Mouse (Mus musculus) midbrain, embryonic 12.5 days (tissue): ENCODE measurements around the gene Trabd. TPM values are rescaled to one million over a fixed set of nuclear protein-coding genes. Genes with fewer than 3 reads are reported as not detected.

ENCODE experiments used
- ATAC-seq: fragments of 200-750 bp; cut with Nextera tagmentation; 2 replicates; pipeline ENCODE4 v1.8.0; 2017; ENCODE audit warnings: low read depth, moderate TSS enrichment, moderate library complexity; ENCODE audit not compliant: low FRiP score
- H3K27ac ChIP-seq: fragments of 300-500 bp; sonication (generic); replicated peaks from 2 replicates; pipeline ENCODE4 v1.5.1; 2016; ENCODE audit warnings: mild to moderate bottlenecking
- H3K27me3 ChIP-seq: fragments of 300-500 bp; sonication (generic); 2 replicates; pipeline ENCODE4 v1.6.1; 2016; ENCODE audit warnings: mild to moderate bottlenecking
- H3K36me3 ChIP-seq: fragments of 300-500 bp; sonication (generic); 2 replicates; pipeline ENCODE4 v1.6.1; 2016
- H3K4me1 ChIP-seq: fragments of 300-500 bp; sonication (generic); 2 replicates; pipeline ENCODE4 v1.6.1; 2016
- H3K4me2 ChIP-seq: fragments of 300-500 bp; sonication (generic); replicated peaks from 2 replicates; pipeline ENCODE4 v1.6.1; 2016; ENCODE audit warnings: mild to moderate bottlenecking, moderate library complexity
- H3K4me3 ChIP-seq: fragments of 300-500 bp; sonication (generic); 2 replicates; pipeline ENCODE4 v1.5.1; 2016; ENCODE audit warnings: mild to moderate bottlenecking
- H3K9ac ChIP-seq: fragments of 300-500 bp; sonication (generic); replicated peaks from 2 replicates; pipeline ENCODE4 v1.6.1; 2016; ENCODE audit warnings: mild to moderate bottlenecking, moderate library complexity
- H3K9me3 ChIP-seq: fragments of 300-500 bp; sonication (generic); 2 replicates; pipeline ENCODE4 v1.6.1; 2016; ENCODE audit warnings: mild to moderate bottlenecking
- WGBS: fragments of 180-500 bp; shearing (Covaris S2); methylation state at CpG from one replicate; pipeline ENCODE4 v1.1.7; 2016; 5-methylcytosine and 5-hydroxymethylcytosine counted together
- polyA plus RNA-seq: library from polyadenylated mRNA; unstranded; fragments of >200 nt; fragmentation: Nextera tagmentation; extraction: Ambion mirVana; gene quantifications from 2 replicates; pipeline ENCODE4 v1.2.1, GENCODE M21; 2016

Gene Trabd
- 47.9 and 49.2 TPM in 2 replicates for polyA plus RNA-seq

- H3K4me1 ChIP-seq = peaks cover 34% of the 10 kb centered on the region
- no peaks in the 10 kb centered on the region for H3K9me3 ChIP-seq
- H3K4me2 ChIP-seq = peak within 1 kb of the TSS; percentile 82
- peak within 1 kb of the TSS; percentile 93 for H3K9ac ChIP-seq
- H3K36me3 ChIP-seq = 0 out of 2 replicates have a peak, but pooled peaks cover 4% of the 10 kb centered on the region
- 24% methylated on average over 11 of the region's 11 CpGs for WGBS
- no peak for ATAC-seq
- H3K27ac ChIP-seq = peak within 1 kb of the TSS; percentile 83
- H3K4me3 ChIP-seq = peak within 1 kb of the TSS; percentile 84
- H3K27me3 ChIP-seq = peaks cover 10% of the 10 kb centered on the region
Observed at GRCm38 (mm10) chr15:89074613-89075477, at the start of gene Trabd. TSS of gene Trabd (plus strand) at chr15:89075124.

DNA sequence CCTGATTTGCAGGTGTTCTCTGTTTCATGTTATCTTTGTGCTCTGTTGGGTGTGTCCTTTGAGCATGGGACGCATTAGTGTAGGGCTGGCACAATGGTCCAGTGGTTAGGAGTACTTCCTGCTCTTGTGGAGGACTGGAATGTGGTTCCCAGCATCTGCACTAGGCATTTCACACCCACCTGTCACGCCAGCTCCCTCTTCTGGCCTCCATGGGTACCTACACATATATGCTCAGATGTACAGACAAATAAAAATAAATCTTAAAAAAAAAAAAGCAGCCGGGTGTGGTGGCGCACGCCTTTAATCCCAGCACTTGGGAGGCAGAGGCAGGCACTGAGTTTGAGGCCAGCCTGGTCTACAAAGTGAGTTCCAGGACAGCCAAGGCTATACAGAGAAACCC lies 30.5 kb upstream of the Trabd start:
- Histone ChIP-seq H3K4me3 (no peak overlapping the region), H3K9me3 (peaks cover 4% of the 10 kb centered on the region; the same call in 1 of the 2 replicates), H3K27ac (no peak overlapping the region), H3K36me3 (no peaks in the 10 kb centered on the region), H3K4me2 (no peak overlapping the region), H3K27me3 (no peaks in the 10 kb centered on the region), H3K4me1 (no peaks in the 10 kb centered on the region), H3K9ac (no peak overlapping the region)
- ATAC-seq = no peak
- 76% methylated on average over 5 of the region's 5 CpGs for WGBS

GRCm38 (mm10) chr15:89046356-89046755 lies 28.6 kb upstream of the Trabd start:
- Histone ChIP-seq H3K4me2 (no peak overlapping the region), H3K9me3 (peaks cover 4% of the 10 kb centered on the region; the same call in 1 of the 2 replicates), H3K4me3 (no peak overlapping the region), H3K27ac (no peak overlapping the region), H3K9ac (no peak overlapping the region), H3K4me1 (no peaks in the 10 kb centered on the region), H3K27me3 (no peaks in the 10 kb centered on the region), H3K36me3 (no peaks in the 10 kb centered on the region)
- WGBS = 82% methylated on average over 4 of the region's 4 CpGs
- ATAC-seq = no peak

- Histone ChIP-seq H3K4me1 (peaks cover 8% of the 10 kb centered on the region; the same call in 1 of the 2 replicates), H3K9ac (no peak overlapping the region), H3K9me3 (no peaks in the 10 kb centered on the region), H3K4me3 (no peak overlapping the region), H3K27ac (no peak overlapping the region), H3K27me3 (peaks cover 32% of the 10 kb centered on the region), H3K36me3 (no peaks in the 10 kb centered on the region), H3K4me2 (no peak overlapping the region)
- WGBS = 90% methylated on average over 7 of the region's 7 CpGs
- no peak for ATAC-seq
Observed at GRCm38 (mm10) chr15:89054666-89055065, 20.3 kb upstream of the Trabd start.

- 30% methylated on average over 6 of the region's 6 CpGs for WGBS
- no peak for ATAC-seq
- Histone ChIP-seq H3K9me3 (no peaks in the 10 kb centered on the region), H3K27ac (no peak overlapping the region), H3K4me2 (peak overlapping the region; percentile 92), H3K9ac (no peak overlapping the region), H3K36me3 (no peaks in the 10 kb centered on the region), H3K4me3 (peak overlapping the region; percentile 72; the same call in 1 of the 2 replicates), H3K4me1 (peaks cover 12% of the 10 kb centered on the region), H3K27me3 (peaks cover 64% of the 10 kb centered on the region)
Observed at GRCm38 (mm10) chr15:89058736-89059135, 16.2 kb upstream of the Trabd start.

DNA sequence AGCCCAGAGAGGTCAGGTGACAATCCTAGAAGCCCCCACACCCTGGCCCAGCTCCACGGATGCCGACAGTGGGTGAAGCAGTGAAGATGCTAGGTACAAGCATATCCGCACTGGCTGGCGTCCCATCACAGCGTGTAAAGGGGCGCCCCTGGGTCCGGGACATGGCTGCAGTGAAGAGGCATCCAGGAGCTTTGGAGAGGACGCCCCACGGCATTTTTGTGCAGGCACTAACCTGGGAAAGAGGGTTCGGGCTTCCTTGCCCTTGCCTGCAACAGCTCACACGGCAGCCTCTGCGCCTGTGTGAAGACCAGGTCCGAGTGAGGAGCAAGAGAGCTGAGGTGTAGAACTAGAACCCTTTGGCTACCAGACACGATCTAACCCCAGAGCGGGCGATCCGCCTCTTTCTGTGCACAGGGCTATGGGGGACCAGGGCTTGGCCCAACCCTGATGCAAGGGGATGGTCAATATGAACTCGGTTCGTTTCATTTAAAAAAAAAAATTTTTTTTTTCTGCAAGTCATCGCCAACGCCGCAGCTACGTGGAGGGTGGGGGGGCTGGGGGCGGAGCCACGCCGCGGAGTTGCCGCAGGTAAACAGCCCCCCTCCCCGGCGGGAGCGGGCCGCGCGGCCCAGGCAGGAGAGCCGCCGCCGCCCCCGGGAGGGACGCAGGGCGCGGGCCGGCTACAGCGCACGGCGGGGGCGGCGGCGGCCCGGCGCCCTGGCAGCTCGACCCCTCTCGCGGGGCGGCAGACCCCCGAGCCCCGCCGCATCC lies 15.6 kb upstream of the Trabd start, which contains the start of gene Panx2:
Gene Panx2, plus strand, starts transcription at position 574 of the 771 bp plus-strand sequence.
- Histone ChIP-seq H3K36me3 (no peaks in the 10 kb centered on the region), H3K9me3 (no peaks in the 10 kb centered on the region), H3K4me3 (peak within 1 kb of the TSS; percentile 72), H3K4me2 (peak within 1 kb of the TSS; percentile 92), H3K27ac (peak within 1 kb of the TSS; percentile 20; the same call in 1 of the 2 replicates), H3K27me3 (peaks cover 67% of the 10 kb centered on the region), H3K9ac (peak within 1 kb of the TSS; percentile 82), H3K4me1 (peaks cover 12% of the 10 kb centered on the region)
- WGBS = 1% methylated on average over 33 of the region's 57 CpGs
- peak; percentile 55 for ATAC-seq

GRCm38 (mm10) chr15:89060032-89060681 lies 14.8 kb upstream of the Trabd start:
- Histone ChIP-seq H3K9me3 (no peaks in the 10 kb centered on the region), H3K4me1 (peaks cover 12% of the 10 kb centered on the region), H3K4me3 (peak overlapping the region; percentile 72), H3K9ac (peak overlapping the region; percentile 82), H3K36me3 (no peaks in the 10 kb centered on the region), H3K4me2 (peak overlapping the region; percentile 92), H3K27me3 (peaks cover 71% of the 10 kb centered on the region), H3K27ac (peak overlapping the region; percentile 20; the same call in 1 of the 2 replicates)
- 2% methylated on average over 40 of the region's 48 CpGs for WGBS
- ATAC-seq = peak; percentile 65

DNA sequence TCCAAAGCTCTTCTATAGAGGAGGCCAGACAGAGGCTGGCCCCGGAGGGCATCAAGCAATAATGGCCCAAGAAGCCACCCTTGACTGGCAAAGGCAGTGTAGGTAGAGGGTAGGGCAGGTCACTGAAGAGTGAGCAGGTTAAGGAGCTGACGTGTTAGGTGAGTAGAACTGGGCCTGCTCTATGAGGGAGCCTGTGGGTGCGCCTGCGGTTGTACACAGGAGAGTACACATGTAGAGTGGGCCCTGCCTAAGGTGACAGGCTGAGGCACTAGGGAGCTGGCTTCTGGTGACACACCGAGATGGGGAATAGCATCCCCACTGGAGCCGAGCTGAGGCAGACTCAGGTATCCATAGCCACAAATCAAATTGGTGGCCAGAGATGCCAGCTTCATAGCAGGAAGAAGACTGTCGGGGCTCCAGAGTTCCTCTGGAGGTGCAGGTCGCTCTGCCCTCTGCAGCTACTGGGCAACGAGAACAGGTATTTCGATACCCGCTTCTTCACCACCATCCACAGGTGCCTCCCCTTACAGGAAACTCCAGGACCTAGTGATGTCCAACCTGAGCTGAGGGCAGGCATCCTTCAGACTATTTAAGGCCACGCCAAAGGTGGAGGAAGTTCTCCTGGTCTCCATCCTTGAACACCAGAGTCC lies 14.0 kb upstream of the Trabd start:
- Histone ChIP-seq H3K4me3 (peak overlapping the region; percentile 72; the same call in 1 of the 2 replicates), H3K4me2 (peak overlapping the region; percentile 92), H3K27me3 (peaks cover 76% of the 10 kb centered on the region), H3K27ac (no peak overlapping the region), H3K9ac (peak overlapping the region; percentile 82; the same call in 1 of the 2 replicates), H3K9me3 (no peaks in the 10 kb centered on the region), H3K36me3 (no peaks in the 10 kb centered on the region), H3K4me1 (peaks cover 12% of the 10 kb centered on the region)
- no peak for ATAC-seq
- WGBS = 89% methylated on average over 12 of the region's 12 CpGs

DNA sequence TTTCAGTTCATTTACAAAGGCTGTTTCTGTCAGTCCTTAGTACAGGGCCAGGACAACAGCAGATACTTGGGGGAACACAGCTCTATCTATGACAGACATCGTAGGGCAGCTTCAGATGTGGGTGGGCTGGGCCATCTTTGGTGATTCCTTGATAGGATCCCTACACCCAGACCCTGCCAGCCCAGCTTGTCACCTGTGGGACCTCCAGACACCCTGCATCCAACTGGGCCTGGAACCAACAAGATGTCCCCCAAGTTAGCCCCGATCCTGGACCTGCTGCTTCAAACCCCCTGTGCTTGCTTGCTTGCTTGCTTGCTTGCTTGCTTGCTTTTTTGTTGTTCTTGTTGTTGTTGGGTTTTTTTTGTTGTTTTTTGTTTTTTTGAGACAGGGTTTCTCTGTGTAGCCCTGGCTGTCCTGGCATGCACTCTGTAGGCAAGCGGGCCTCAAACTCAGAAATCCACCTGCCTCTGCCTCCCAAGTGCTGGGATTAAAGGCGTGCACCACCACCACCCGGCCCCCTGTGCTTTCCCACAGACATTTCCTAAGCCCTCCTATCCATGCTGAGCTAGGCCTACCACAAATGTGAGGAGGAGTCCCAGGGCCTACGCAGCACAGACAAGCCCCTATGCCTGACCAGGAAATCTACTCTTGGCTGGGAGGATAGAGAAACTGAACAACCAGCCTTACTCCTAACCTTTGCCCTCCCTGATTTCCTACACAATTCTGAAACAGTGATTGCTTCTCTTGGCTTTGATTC lies 13.0 kb upstream of the Trabd start:
- Histone ChIP-seq H3K4me3 (no peak overlapping the region), H3K27ac (no peak overlapping the region), H3K9ac (no peak overlapping the region), H3K4me2 (no peak overlapping the region), H3K9me3 (no peaks in the 10 kb centered on the region), H3K4me1 (peaks cover 12% of the 10 kb centered on the region), H3K27me3 (peaks cover 86% of the 10 kb centered on the region), H3K36me3 (no peaks in the 10 kb centered on the region)
- WGBS = 85% methylated on average over 6 of the region's 6 CpGs
- ATAC-seq = no peak

- H3K9me3 ChIP-seq = no peaks in the 10 kb centered on the region
- H3K4me2 ChIP-seq = no peak overlapping the region
- H3K27me3 ChIP-seq = peaks cover 89% of the 10 kb centered on the region
- peaks cover 12% of the 10 kb centered on the region for H3K4me1 ChIP-seq
- WGBS = 87% methylated on average over 5 of the region's 5 CpGs
- no peak overlapping the region for H3K4me3 ChIP-seq
- ATAC-seq = no peak
- no peak overlapping the region for H3K9ac ChIP-seq
- H3K27ac ChIP-seq = no peak overlapping the region
- no peaks in the 10 kb centered on the region for H3K36me3 ChIP-seq
Observed at GRCm38 (mm10) chr15:89062518-89062910, 12.4 kb upstream of the Trabd start.
